Mouse (Mus musculus) olfactory bulb, adult 2 months (tissue): Measurements from ENCODE around the gene Serpinb3a.

Source experiments
- CTCF ChIP-seq: fragments of 200-500 bp; IDR thresholded peaks from 2 replicates; pipeline ENCODE4 v1.5.1; 2012; ENCODE audit warnings: low read depth, mild to moderate bottlenecking, low read length, moderate library complexity; ENCODE audit not compliant: insufficient read depth
- POLR2A ChIP-seq: fragments of 200-500 bp; IDR thresholded peaks from 2 replicates; pipeline ENCODE4 v1.6.1; 2012; ENCODE audit warnings: mild to moderate bottlenecking, low read depth, low read length, moderate library complexity; ENCODE audit not compliant: insufficient read depth

DNA sequence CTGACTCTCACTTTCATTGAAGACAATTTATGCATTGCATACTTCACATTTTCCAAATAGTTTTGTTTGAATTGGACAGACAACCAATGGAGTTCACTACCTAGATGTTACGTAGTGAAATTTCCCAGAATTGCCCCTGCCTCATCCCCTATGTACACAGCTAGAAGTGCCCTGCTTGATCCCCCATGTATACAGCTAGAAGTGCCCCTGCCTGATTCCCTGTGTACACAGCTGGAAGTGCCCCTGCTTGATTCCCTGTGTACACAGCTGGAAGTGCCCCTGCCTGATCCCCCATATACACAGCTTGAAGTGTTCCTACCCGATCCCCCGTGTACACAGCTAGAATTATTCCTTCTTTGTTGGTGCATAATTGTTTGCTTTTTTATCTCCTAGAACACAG is 45.8 kb downstream of the Serpinb3a start:
- TF ChIP-seq POLR2A: no peak
- no peak for TF ChIP-seq CTCF
